Mouse (Mus musculus) heart, embryonic 10.5 days (tissue): ENCODE measurements around the gene Hs3st3b1. TPM values are rescaled to one million over a fixed set of nuclear protein-coding genes. Genes with fewer than 3 reads are reported as not detected.

Experiments used
- DNase-seq: peaks from one replicate; pipeline ENCODE4 v3.0.0-alpha.2; 2017; ENCODE audit warnings: low spot score
- H3K27ac ChIP-seq: fragments of 300-500 bp; sonication (generic); 2 replicates; pipeline ENCODE4 v1.5.1; 2016; ENCODE audit warnings: mild to moderate bottlenecking
- H3K27me3 ChIP-seq: fragments of 300-500 bp; sonication (generic); 2 replicates; pipeline ENCODE4 v1.6.1; 2016; ENCODE audit warnings: mild to moderate bottlenecking; ENCODE audit not compliant: poor library complexity, insufficient read depth, severe bottlenecking
- H3K36me3 ChIP-seq: fragments of 300-500 bp; sonication (generic); 2 replicates; pipeline ENCODE4 v1.6.1; 2016; ENCODE audit warnings: mild to moderate bottlenecking, moderate library complexity
- H3K4me1 ChIP-seq: fragments of 300-500 bp; sonication (generic); 2 replicates; pipeline ENCODE4 v1.6.1; 2016; ENCODE audit warnings: mild to moderate bottlenecking
- H3K4me3 ChIP-seq: fragments of 300-500 bp; sonication (generic); 2 replicates; pipeline ENCODE4 v1.5.1; 2016; ENCODE audit warnings: mild to moderate bottlenecking, moderate library complexity
- H3K9me3 ChIP-seq: fragments of 300-500 bp; sonication (generic); 2 replicates; pipeline ENCODE4 v1.6.1; 2016; ENCODE audit warnings: mild to moderate bottlenecking, moderate library complexity
- WGBS: fragments of 180-500 bp; shearing (Covaris S2); methylation state at CpG from one replicate; pipeline ENCODE4 v1.1.7; 2016; 5-methylcytosine and 5-hydroxymethylcytosine counted together
- polyA plus RNA-seq: library from polyadenylated mRNA; unstranded; fragments of >200 nt; fragmentation: Nextera tagmentation; extraction: Ambion mirVana; gene quantifications from 2 replicates; pipeline ENCODE4 v1.2.1, GENCODE M21; 2016

The Hs3st3b1 gene
- polyA plus RNA-seq, 1 experiment from 2014 or later: 23.9 TPM

GRCm38 (mm10) chr11:63948371-63948770, 26.3 kb upstream of the Hs3st3b1 start:
- no peaks in the 10 kb centered on the region for H3K36me3 ChIP-seq
- H3K4me1 ChIP-seq: peaks cover 17% of the 10 kb centered on the region; the same call in 1 of the 2 replicates
- peaks cover 23% of the 10 kb centered on the region for H3K27me3 ChIP-seq
- H3K27ac ChIP-seq: no peak overlapping the region
- no peaks in the 10 kb centered on the region for H3K9me3 ChIP-seq
- no peak for DNase-seq
- H3K4me3 ChIP-seq: no peak overlapping the region
- 81% methylated on average over 11 of the region's 11 CpGs for WGBS

DNA sequence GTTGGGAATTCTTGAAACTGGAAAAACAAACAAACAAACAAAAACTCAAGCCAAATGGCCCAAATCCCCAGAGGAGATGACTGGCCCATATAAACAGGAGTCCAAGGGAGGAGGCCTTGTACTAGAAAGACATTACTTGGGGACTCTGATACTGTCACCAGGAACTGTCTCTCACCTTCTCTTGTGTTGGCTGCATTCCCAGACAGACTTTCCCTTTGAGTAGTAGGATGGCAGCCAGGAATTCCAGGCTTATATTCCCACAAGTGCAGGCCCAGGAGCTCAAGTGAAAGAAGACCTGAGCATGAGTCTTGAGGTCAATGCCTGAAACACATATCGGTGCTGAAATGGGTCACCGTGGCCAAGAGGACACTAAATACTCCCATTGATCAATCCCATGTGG, 24.9 kb upstream of the Hs3st3b1 start:
- no peaks in the 10 kb centered on the region for H3K36me3 ChIP-seq
- H3K27ac ChIP-seq: no peak overlapping the region

GRCm38 (mm10) chr11:63943947-63944346, 21.9 kb upstream of the Hs3st3b1 start:
- H3K4me1 ChIP-seq: peaks cover 3% of the 10 kb centered on the region; the same call in 1 of the 2 replicates
- 88% methylated on average over 3 of the region's 3 CpGs for WGBS
- DNase-seq: no peak
- H3K27ac ChIP-seq: no peak overlapping the region
- H3K9me3 ChIP-seq: no peaks in the 10 kb centered on the region
- no peaks in the 10 kb centered on the region for H3K36me3 ChIP-seq
- H3K27me3 ChIP-seq: peaks cover 16% of the 10 kb centered on the region; the same call in 1 of the 2 replicates
- no peak overlapping the region for H3K4me3 ChIP-seq

More for the DNA sequence above, 24.9 kb upstream of the Hs3st3b1 start:
- Histone ChIP-seq H3K27me3 (peaks cover 17% of the 10 kb centered on the region), H3K4me1 (peaks cover 9% of the 10 kb centered on the region; the same call in 1 of the 2 replicates), H3K4me3 (no peak overlapping the region), H3K9me3 (no peaks in the 10 kb centered on the region)
- DNase-seq: no peak
- WGBS: 86% methylated on average over 2 of the region's 2 CpGs

DNA sequence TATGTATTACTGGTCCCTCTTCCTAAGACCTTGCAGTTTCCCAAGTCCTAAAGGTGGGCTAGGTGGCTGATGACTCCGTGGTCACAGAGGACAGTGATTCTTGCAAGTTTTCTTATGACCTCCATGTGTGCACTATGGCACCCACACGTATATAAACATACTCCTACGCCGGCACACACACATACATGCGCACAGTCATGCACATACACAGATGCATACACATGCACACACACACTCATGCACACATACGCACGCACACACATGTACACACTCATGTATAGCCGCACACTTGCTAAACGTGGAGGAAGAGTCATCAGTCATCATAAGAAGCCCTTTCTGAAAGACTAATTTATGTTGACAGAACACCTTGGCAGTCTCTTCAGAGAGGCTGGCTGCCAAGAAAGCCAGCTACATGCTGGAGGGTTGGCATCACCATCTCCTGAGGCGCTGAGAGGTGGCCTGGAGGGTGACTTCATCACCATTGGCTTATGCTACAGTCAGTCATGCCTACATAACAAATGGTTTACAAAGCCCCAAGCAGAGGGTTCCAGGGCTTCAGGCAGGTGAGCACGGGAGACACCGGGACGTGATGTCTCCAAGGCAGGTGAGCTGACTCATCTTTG, 21.3 kb upstream of the Hs3st3b1 start:
- DNase-seq: no peak
- Histone ChIP-seq H3K36me3 (no peaks in the 10 kb centered on the region), H3K4me3 (no peak overlapping the region), H3K27ac (no peak overlapping the region), H3K27me3 (peaks cover 19% of the 10 kb centered on the region; the same call in 1 of the 2 replicates), H3K9me3 (no peaks in the 10 kb centered on the region), H3K4me1 (peaks cover 3% of the 10 kb centered on the region; the same call in 1 of the 2 replicates)
- 90% methylated on average over 13 of the region's 13 CpGs for WGBS

DNA sequence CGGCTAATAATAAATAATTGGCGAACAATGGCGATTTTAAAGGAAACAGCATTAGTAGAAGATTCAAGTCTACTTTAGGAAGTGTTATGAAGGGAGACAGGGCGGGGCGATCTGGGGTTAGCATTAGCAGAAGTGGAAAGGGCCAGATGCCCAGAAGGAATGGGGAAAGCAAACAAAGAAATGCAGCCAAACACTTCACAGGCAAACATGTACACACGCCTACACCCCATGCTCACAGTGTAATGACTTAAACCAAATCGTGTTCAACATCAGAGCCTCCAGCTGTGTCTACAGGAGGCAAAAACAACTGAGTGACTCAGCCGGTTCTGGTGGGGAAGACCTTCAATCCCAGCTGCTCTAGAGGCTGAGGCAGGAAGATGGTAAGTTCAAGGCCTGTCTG, 20.1 kb upstream of the Hs3st3b1 start:
- Histone ChIP-seq H3K27ac (no peak overlapping the region), H3K4me3 (no peak overlapping the region), H3K27me3 (peaks cover 19% of the 10 kb centered on the region; the same call in 1 of the 2 replicates), H3K9me3 (no peaks in the 10 kb centered on the region), H3K36me3 (no peaks in the 10 kb centered on the region), H3K4me1 (peaks cover 2% of the 10 kb centered on the region; the same call in 1 of the 2 replicates)
- DNase-seq: no peak
- 78% methylated on average over 8 of the region's 8 CpGs for WGBS

- no peaks in the 10 kb centered on the region for H3K9me3 ChIP-seq
- no peak overlapping the region for H3K4me3 ChIP-seq
- H3K27me3 ChIP-seq: peaks cover 63% of the 10 kb centered on the region
- H3K27ac ChIP-seq: no peak overlapping the region
- DNase-seq: no peak
- H3K36me3 ChIP-seq: no peaks in the 10 kb centered on the region
- no peaks in the 10 kb centered on the region for H3K4me1 ChIP-seq
- 57% methylated on average over 3 of the region's 3 CpGs for WGBS
These were observed 14.6 kb upstream of the Hs3st3b1 start for GRCm38 (mm10) chr11:63936641-63937040.

- H3K27me3 ChIP-seq: peaks cover 48% of the 10 kb centered on the region
- no peak overlapping the region for H3K4me3 ChIP-seq
- no peaks in the 10 kb centered on the region for H3K36me3 ChIP-seq
- H3K4me1 ChIP-seq: peaks cover 30% of the 10 kb centered on the region
- H3K27ac ChIP-seq: no peak overlapping the region
- 71% methylated on average over 6 of the region's 6 CpGs for WGBS
- no peaks in the 10 kb centered on the region for H3K9me3 ChIP-seq
- DNase-seq: no peak
These were observed 4.8 kb upstream of the Hs3st3b1 start for GRCm38 (mm10) chr11:63926901-63927300.

DNA sequence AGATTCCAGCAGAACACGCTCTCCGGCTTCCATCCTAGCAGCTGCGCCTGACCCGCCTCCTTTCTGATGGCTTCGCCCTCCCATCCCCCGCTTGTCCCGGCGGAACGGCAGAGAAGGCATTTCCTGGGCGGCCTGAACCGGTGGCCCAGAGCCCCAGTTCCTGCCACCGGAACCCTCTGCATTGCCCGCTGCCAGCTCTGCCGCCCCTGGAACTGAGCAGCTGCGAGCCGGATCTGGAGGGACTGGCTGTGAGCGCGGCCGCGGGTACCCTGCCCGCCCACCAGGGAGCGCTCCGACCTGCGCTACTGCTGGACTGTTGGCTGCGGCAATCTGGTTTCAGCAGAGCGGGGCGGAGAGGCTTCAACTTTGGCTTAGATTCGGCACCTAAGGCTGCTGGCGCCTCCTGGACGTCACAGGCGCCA, 3.1 kb upstream of the Hs3st3b1 start:
- no peaks in the 10 kb centered on the region for H3K9me3 ChIP-seq
- H3K27me3 ChIP-seq: peaks cover 58% of the 10 kb centered on the region
- peak overlapping the region; percentile 72 for H3K4me3 ChIP-seq
- no peaks in the 10 kb centered on the region for H3K36me3 ChIP-seq
- peaks cover 41% of the 10 kb centered on the region for H3K4me1 ChIP-seq
- H3K27ac ChIP-seq: peak overlapping the region; percentile 62; the same call in 1 of the 2 replicates
- WGBS: 1% methylated on average over 31 of the region's 31 CpGs
- DNase-seq: peak; percentile 85

- Histone ChIP-seq H3K27me3 (peaks cover 58% of the 10 kb centered on the region), H3K4me1 (peaks cover 48% of the 10 kb centered on the region), H3K4me3 (peak overlapping the region; percentile 72), H3K27ac (no peak overlapping the region), H3K9me3 (no peaks in the 10 kb centered on the region), H3K36me3 (no peaks in the 10 kb centered on the region)
- no peak for DNase-seq
- 2% methylated on average over 26 of the region's 26 CpGs for WGBS
These were observed 2.3 kb upstream of the Hs3st3b1 start for GRCm38 (mm10) chr11:63924286-63924930.

DNA sequence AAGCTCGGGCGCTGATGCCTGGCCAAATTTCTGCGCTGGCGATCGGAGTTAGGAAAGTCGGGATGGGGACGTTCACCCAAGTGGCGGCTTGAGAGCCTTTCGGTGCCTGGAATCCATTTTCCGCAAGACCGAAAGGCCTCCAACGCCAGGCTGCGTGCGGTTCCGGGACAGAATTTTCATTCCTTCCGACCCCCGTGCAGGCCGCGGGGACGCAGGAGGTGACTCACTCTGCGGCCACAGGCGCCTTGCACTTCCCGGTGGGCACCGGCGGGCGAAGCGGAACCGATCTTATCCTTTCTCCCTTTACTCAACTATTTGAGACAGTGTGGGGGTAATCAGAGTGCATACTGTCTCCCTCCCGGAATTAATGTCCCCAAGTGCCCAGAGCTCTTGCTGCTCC, 1.3 kb upstream of the Hs3st3b1 start:
- WGBS: under 1% methylated on average over 29 of the region's 29 CpGs
- Histone ChIP-seq H3K9me3 (no peaks in the 10 kb centered on the region), H3K27ac (0 out of 2 replicates have a peak overlapping the region, but pooled peaks have one; percentile 24), H3K27me3 (peaks cover 67% of the 10 kb centered on the region), H3K4me3 (peak overlapping the region; percentile 72), H3K36me3 (no peaks in the 10 kb centered on the region), H3K4me1 (peaks cover 58% of the 10 kb centered on the region)
- DNase-seq: no peak

- Histone ChIP-seq H3K36me3 (no peaks in the 10 kb centered on the region), H3K9me3 (no peaks in the 10 kb centered on the region), H3K4me3 (peak overlapping the region; percentile 72), H3K4me1 (peaks cover 69% of the 10 kb centered on the region), H3K27ac (peak overlapping the region; percentile 83), H3K27me3 (peaks cover 61% of the 10 kb centered on the region)
- no peak for DNase-seq
- WGBS: under 1% methylated on average over 79 of the region's 80 CpGs
These were observed 792 bp downstream of the Hs3st3b1 start for GRCm38 (mm10) chr11:63921044-63921951.

- Histone ChIP-seq H3K4me3 (peak overlapping the region; percentile 72), H3K4me1 (peaks cover 71% of the 10 kb centered on the region), H3K27ac (peak overlapping the region; percentile 83), H3K36me3 (no peaks in the 10 kb centered on the region), H3K9me3 (no peaks in the 10 kb centered on the region), H3K27me3 (peaks cover 53% of the 10 kb centered on the region)
- WGBS: under 1% methylated on average over 33 of the region's 33 CpGs
- peak; percentile 85 for DNase-seq
These were observed 1.6 kb downstream of the Hs3st3b1 start for GRCm38 (mm10) chr11:63920531-63920930.
